Mouse (Mus musculus) bone marrow macrophage, adult 2 months (primary cell): ENCODE data around the gene Atp1a3.

Experiments used
- CTCF ChIP-seq: IDR thresholded peaks from 2 replicates; pipeline ENCODE4 v1.5.1; 2012; ENCODE audit warnings: low read depth, mild to moderate bottlenecking, low read length, moderate library complexity
- POLR2A ChIP-seq: IDR thresholded peaks from 2 replicates; pipeline ENCODE4 v1.6.1; 2012; ENCODE audit warnings: mild to moderate bottlenecking, low read depth, low read length, borderline replicate concordance

DNA sequence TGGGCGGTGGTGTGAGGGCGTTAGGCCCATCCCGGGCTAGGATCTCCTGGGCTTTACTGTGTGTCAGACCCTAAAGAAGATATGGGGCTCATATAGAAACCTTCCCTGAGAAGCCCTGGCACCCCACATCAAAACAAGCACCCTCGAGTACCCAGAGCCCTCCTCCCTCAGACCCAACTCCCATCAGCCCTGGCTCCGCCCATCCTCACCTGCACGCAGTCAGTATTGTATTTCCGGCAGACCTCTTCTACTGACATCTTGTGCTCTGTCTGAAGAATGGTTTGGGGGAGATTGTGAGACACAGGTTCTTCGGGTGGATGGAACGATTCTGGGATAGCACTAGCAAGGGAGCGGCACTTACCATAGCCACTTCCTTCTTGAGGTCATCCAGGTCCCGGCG, 5.0 kb downstream of the Atp1a3 start:
- TF ChIP-seq CTCF (no peak), POLR2A (no peak)
